Mouse (Mus musculus) urinary bladder, postnatal 4 days (tissue): ENCODE data around the gene Zfp446.

Source experiments
- DNase-seq, 2 experiments: peaks; one replicate each; pipeline ENCODE4 v3.0.0; 2021 to 2022; ENCODE audit warnings: low spot score in 2 of 2

Gene Zfp446

DNA sequence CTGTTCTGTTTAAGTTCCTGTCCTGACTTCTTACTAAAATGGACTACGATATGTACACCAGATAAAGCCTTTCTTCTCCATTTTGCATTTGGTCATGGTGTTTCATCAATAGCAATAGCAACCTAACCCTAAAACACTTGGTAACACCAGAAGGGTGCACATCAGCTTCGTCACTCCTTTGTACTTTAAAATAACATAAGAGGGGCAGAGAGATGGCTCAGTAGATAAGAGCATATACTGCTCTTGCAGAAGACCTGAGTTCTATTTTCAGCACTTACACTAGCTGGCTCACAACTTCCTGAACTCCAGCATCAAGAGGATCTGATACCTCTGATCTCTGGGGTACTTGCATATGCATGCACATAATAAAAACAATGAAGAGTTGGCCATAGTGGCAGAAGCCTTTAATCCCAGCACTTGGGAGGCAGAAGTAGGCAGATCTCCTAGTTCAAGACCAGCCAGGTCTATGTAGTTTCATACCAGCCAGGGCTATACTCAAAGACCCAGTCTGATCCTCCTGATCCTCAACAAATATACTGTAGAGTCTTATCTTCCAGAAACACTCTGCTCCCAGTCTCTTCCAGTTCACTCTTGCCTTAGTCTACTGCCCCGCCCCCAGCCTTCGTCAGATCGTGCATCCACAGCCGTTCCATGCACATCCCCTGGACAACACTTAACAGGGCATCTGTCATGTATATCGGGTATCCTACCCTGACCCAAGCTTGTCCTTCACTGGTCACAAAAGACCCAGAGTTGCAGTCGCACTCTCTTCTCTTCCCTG lies 10.0 kb downstream of the Zfp446 start:
- no peak for DNase-seq

DNA sequence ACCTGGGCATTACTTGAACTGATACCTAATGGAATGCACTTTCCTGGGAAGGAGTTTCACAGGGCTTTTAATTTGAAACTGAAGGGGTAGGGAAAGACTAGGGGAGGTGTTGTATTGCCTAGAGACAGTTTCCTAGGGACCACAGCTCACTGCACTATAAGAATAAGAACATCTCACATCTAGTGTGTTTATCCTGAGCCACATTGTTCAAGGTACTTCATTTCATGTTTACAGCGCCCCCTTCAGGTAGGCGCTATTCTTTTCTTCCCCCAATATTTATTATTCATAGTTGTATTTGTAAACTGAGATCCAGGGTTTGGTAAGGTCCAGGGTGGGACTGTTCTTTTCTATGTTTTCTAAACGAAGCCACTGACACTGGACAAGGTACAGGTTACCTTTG lies 14.6 kb downstream of the Zfp446 start:
- DNase-seq: no peak

DNA sequence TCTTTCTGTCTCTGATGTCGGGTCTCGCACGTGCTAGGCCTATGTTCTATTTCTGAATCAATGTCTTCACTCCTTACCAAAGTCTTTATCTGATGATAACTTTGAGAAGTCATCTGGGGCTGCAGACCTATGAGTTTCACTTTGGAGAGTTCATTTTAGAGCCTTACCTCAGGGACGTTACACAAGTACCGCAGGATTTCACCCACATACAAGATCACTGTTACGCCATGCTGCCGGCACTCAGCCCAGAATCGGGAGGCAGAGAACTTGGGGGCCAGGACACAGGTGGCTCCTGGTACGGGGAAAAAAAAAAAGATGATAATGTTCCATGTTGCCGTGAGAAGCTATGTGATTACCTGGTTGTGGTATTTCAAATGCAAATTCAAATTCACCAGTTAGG lies 15.5 kb downstream of the Zfp446 start:
- no peak for DNase-seq

- no peak for DNase-seq
These were observed 18.2 kb downstream of the Zfp446 start for GRCm38 (mm10) chr7:12995862-12996261.

DNA sequence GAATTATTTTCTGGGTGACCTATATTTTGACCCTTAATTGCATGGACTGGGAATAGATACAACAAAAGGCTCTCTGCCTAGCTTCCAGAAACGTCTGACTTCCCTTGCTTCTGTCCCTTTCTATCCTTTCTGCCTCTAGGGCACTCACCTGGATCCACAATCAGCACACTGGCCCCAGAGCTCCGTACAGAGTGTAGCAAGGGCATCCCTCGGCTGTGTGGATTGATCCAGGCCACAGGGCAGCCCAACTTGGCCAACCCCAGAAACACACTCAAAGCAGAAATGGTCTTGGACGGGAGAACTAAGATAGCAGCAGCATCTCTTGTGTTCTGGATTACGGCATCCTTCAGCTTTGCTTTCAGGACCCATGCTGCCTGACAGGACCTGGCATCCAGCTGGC lies 19.6 kb downstream of the Zfp446 start:
- DNase-seq: no peak

DNA sequence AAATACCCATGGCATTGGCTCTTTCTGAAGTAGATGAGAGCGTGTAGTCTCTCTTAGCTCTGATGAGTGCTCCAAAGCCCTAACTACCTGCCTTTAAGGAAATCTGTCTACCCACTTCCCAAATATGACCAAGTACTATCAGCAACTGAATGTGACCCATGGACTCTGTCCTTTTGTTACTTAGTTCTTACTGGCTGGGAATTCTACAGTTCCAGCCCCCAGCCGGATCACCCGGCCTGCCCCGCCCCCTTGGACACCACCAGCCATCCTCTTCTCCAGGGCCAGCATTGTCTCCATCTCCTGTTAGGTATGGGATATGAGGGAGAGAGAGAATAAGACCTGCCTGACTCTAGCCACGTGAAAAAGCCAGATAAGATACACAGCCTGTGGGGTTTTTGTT lies 20.4 kb downstream of the Zfp446 start, which contains the start of gene Slc27a5:
Gene Slc27a5, minus strand, starts transcription at position 140 of the 400 bp plus-strand sequence.
- no peak for DNase-seq

- no peak for DNase-seq
These were observed 21.2 kb downstream of the Zfp446 start, which contains the start of gene Trim28 for GRCm38 (mm10) chr7:12998851-12999250. Trim28 (plus strand) TSS chr7:12999114.

DNA sequence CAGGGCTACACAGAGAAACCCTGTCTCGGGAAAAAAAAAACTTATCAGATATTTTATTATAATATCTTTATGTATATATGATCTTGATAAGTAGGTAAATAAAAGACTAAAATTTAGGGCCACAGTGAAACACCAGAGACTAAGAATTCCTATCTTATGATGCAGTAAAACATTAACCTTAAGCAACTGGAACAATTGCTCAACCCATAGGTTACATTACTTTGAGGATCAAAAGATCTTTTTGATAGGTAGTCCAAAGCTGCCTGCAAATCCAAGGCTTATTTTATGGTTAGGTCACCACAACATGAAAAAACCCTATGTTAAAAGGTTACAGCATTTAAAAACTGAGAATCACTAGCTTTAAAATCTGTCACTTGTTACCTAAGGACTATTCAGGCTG lies 23.9 kb downstream of the Zfp446 start:
- no peak for DNase-seq

DNA sequence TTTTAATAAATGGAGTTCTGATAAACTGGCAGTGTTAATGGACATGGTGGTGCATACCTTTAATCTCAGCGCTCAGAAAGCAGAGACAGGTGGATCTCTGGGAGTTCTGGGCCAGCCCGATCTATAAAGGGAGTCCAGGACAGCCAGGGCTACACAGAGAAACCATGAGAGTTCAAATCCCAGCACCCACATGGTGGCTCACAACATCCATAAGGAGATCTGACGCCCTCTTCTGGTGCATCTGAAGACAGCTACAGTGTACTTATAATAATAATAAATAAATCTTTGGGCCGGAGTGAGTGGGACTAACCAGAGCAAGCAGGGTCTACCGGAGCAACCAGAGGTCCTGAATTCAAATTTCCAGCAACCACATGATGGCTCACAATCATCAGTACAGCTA lies 25.7 kb downstream of the Zfp446 start:
- no peak for DNase-seq

- DNase-seq: no peak
These were observed 28.4 kb downstream of the Zfp446 start for GRCm38 (mm10) chr7:13006011-13006410.

DNA sequence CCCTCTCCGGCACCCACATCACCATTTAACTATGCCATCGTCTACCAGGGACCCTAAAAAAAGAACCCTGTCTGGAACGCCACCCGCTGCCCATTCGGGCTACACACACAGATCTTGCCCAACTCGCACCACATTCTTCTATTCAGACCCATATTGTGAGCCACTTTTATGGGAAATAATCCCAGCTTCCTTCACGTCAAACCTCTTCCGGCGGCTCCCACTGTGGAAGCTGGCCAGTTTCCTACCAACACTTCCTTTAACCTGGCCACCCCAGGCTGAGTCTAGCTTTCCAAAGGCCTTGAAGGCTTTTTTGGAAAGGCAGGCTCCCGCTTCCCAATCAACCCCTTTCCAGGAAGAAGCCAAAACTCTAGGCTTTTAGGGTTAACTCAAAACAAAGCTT lies 28.9 kb downstream of the Zfp446 start:
- no peak for DNase-seq

DNA sequence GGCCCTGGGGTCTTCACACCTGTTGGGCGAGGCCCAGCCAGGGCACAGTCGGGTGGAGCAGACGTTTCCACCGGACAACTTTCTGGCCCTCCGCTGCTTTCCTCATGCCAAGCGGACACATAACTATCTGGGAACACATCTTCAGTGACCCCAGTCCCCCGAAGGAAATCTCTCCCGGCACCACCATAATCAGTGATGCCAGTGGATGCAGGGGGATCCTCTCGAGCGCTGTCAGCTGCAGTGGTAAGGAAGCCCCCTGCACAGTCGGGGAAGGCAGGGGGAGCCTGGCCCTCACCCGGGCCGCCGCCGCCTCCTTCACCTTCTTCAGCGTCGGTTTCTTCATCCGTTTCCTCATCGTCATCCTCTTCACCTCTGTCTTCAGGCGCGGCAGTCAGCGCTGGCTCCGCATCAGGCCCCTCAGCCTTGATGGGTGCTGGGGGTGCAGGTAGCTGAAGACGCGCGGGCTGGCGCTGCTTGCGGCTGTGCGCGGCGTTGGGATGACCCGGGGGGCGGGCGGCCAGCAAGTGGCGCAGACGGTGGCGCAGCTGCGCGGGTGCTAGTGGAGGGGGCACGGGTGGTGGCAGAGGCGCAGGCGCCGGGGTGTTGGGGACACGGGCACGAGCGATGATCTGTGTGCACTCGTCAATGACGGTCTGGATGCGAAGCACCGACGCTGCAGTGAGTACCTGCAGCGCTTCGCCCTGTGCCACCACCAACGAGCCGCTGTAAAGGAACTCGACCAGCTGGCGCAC lies 29.9 kb downstream of the Zfp446 start:
- no peak for DNase-seq

- DNase-seq: peak; percentile 91 to 92
These were observed 31.7 kb downstream of the Zfp446 start for GRCm38 (mm10) chr7:13009143-13010004.

GRCm38 (mm10) chr7:13010005-13010908 lies 32.6 kb downstream of the Zfp446 start, which contains the start of gene Zbtb45:
Zbtb45 (minus strand) TSS chr7:13010034.
- DNase-seq: no peak

DNA sequence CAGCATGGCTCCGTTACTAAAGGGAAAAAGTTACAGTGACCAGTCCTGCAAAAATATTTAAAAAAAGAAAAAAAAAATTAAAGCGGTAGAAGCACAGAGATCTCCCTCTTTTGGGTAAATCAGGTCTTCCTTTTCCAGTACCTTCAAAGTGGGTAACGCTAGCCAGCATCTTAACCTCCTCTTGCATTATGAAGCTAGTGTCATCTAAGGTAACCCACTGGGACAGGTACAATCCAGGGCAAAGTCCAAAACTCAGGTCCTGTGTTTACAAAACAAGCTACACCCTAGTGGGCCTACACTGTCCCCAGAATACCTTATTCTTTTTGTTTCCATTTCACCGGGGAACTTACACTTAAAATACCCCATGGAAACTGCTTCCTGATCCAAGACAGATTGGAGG lies 36.0 kb downstream of the Zfp446 start:
- DNase-seq: no peak

- no peak for DNase-seq
These were observed 36.7 kb downstream of the Zfp446 start for GRCm38 (mm10) chr7:13014275-13014839.

DNA sequence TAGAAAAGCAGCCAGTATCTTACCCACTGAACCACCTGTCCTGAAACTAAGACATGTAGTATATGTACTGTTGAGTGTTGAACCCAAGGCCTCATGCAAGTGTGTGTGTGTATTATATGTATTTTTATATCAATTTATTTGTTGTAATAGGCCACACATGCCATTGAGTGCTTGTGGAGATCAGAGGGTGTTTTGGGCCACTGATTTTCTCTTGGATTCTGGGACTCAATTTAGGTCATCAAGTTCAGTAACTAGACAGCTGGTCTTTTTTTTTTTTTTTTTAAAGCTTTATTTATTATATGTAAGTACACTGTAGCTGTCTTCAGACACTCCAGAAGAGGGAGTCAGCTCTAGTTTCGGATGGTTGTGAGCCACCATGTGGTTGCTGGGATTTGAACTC lies 37.6 kb downstream of the Zfp446 start:
- DNase-seq: no peak

DNA sequence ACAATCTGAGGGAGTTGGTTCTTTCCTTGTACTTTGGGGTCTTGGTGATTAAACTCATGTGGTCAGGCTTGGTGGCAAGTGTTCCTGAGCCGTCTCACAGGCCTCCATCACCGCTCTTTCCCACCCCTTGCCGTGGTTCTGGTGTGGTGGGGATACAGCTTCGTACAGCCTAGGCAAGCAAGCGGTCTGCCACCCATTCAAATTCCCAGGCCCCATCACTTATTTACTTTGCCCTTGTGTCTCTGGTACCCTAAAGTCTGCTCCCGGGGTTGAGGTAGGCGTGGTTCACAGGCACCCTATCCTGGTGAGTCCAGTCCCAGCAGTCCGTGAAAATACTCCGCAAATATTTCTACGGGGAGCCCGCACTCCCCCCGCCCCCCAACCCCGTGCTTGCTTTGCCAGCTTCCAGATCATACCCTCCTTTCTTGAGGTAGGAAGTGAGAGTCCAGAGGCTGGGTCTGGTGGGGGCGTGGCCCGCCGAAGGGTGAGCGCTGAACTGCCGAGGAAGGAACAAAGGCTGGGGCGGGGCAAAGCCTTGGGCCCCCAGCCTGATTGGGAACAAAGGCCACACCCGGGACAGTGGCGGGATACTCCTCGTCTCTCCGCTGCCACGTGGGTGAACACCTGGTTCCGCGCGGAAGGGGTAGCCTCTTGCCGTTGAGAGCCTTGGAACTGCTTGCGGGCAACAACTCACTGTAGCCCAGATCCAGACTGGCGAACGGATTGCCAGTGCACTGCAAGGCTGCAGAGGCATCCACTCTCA lies 45.3 kb downstream of the Zfp446 start:
- DNase-seq: peak; percentile 77 to 79

DNA sequence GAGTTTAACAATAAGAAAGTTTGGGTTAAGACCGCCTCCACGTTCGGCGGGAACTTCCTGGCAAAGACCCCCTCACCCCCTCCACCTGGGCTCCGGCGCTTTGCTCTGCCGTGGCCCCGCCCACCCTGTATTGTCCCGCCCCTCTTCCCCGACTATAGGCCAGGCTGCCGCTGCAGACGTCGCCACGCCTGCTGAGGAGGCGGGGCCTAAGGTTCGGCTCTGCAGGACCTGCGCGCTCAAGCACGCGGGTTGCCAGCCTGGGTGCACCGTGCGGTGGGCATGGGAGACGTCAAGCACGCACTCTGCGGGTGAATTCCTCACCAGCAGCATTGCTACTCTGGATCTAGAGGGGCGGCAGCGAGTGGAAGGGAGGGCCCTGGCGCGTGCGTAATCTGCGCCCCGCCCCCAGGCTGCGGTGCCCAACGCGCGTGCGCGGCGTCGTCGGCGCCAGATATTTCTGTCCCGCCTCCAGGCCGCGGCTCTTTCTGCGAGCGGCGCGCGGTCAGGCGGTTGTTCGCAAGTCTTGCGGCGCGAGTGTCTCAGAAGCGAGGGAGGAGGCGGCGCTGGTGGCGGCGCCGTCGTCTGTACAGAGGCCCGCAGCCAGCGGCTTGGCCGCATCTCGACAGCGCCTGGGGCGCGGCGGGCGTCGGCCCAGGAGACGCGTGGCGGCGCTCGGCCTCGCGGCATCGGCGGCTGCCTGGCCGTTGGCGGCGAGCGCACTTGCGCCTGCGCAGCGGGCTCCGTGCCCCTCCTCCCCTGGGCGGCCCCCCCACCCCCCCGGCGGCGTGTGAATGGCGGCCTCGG lies 46.5 kb downstream of the Zfp446 start:
- DNase-seq: peak; percentile 93
